Comparison of ENCODE assay signal across 14 mouse cellular contexts in genomic region chr6:39726149-39726548, GRCm38 (mm10).
"Had no signal": no experiment of that assay in that cellular context is flagged by ENCODE, and none has a peak within 500 bp of the region (broad histone marks: within the 10 kb centered on the region; RNA-seq: fewer than 3 reads in every experiment).

No protein-coding gene starts in this region.

- H3K36me3 ChIP-seq: kidney, embryonic 15.5 days; limb, embryonic 10.5 days; limb, embryonic 13.5 days; liver, embryonic 12.5 days; liver, embryonic 15.5 days; lung, embryonic 15.5 days; midbrain, embryonic 12.5 days; midbrain, embryonic 15.5 days; stomach, embryonic 15.5 days had no signal

- H3K9me3 ChIP-seq: kidney, embryonic 15.5 days; limb, embryonic 10.5 days; limb, embryonic 13.5 days; liver, embryonic 12.5 days; liver, embryonic 15.5 days; lung, embryonic 15.5 days; midbrain, embryonic 12.5 days; midbrain, embryonic 15.5 days; stomach, embryonic 15.5 days had no signal

- H3K27me3 ChIP-seq: kidney, embryonic 15.5 days; limb, embryonic 13.5 days; liver, embryonic 12.5 days; liver, embryonic 15.5 days; lung, embryonic 15.5 days; midbrain, embryonic 12.5 days; midbrain, embryonic 15.5 days; stomach, embryonic 15.5 days had no signal

- H3K9ac ChIP-seq: kidney, embryonic 15.5 days; limb, embryonic 13.5 days; liver, embryonic 15.5 days; lung, embryonic 15.5 days; stomach, embryonic 15.5 days had no signal

- H3K27ac ChIP-seq: macrophage had no signal

- DNase-seq: kidney, postnatal 10 days; liver; thymus, postnatal 14 days; thymus, postnatal 4 days had no signal
